In the genomic region with DNA sequence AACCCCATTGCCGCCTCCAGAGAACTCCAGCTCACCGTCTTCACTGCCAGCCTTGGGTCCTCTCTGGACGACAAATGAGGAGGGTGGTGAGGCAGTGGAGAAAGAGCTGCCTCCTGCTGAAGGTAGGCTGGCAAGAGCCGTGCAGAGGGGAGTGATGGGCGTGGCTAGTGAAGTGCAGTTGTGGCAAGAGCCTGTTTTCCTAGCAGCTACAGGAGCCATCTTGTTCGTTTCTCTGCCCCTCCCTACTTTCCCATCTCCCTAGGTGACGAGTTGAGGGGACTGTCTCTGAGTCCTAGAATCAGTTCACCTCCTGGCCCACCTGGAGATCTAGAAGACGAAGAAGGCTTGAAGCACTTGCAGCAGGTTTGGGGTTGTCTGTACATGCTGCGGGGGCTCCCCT, we compare ENCODE assay signal across 32 mouse cellular contexts. TPM values are rescaled to one million over a fixed set of nuclear protein-coding genes. Genes with fewer than 3 reads are reported as not detected.
DNase-seq lines count a peak whose midpoint lies in the region; ATAC-seq and TF ChIP-seq lines count a peak whose summit lies in the region.
"Had no signal": no experiment of that assay in that cellular context is flagged by ENCODE, and none has a peak within 500 bp of the region (broad histone marks: within the 10 kb centered on the region; RNA-seq: fewer than 3 reads in every experiment).

No protein-coding gene starts in this region.

- no peak for DNase-seq in hindbrain, embryonic 10.5 days (ENCODE audit: low spot score)
- peak; percentile 47 for DNase-seq in lung, postnatal 36 days
- no peak for DNase-seq in lung, postnatal 14 days
- DNase-seq in stomach, postnatal 0 days (ENCODE audit: low spot score) = peak; percentile 16
- DNase-seq in left cerebral cortex, postnatal 25 days (ENCODE audit: low spot score in 2 of 2) = no peak
- DNase-seq: adrenal gland, postnatal 10 days; adrenal gland, postnatal 36 days; B cell, adult 2 months; cerebellum, adult 18-20 months; cerebellum, adult 9-11 months; cerebellum, postnatal 25 days; gastrocnemius, postnatal 25 days had no signal

- TF ChIP-seq EP300 in stomach, postnatal 0 days (optimal IDR thresholded peaks at IDR 0.05) = no peak

- WGBS in hindbrain, embryonic 10.5 days = 79% methylated on average over 9 of the region's 9 CpGs
- 83% methylated on average over 9 of the region's 9 CpGs for WGBS in hindbrain, embryonic 16.5 days
- WGBS in stomach, postnatal 0 days = 72% methylated on average over 9 of the region's 9 CpGs

- no peak overlapping the region; the same call in 1 of the 2 replicates for H3K9ac ChIP-seq in hindbrain, embryonic 16.5 days (ENCODE audit: low read depth, low read length)
- no peak overlapping the region for H3K9ac ChIP-seq in stomach, postnatal 0 days (ENCODE audit: low read length)
- H3K9ac ChIP-seq: embryonic facial prominence, embryonic 12.5 days; embryonic facial prominence, embryonic 15.5 days; hindbrain, embryonic 13.5 days had no signal

- peaks cover 99% of the 10 kb centered on the region for H3K36me3 ChIP-seq in hindbrain, embryonic 10.5 days
- H3K36me3 ChIP-seq in hindbrain, embryonic 16.5 days (ENCODE audit: control insufficient read depth, insufficient read depth, low read length) = peaks cover 63% of the 10 kb centered on the region
- H3K36me3 ChIP-seq in stomach, postnatal 0 days (ENCODE audit: control insufficient read depth, insufficient read depth, low read length) = peaks cover 57% of the 10 kb centered on the region

- intact Hi-C loops in left cerebral cortex, postnatal 25 days (cut with DNase I) = no loop called here

- H3K4me2 ChIP-seq in hindbrain, embryonic 16.5 days (ENCODE audit: low read length) = no peak overlapping the region
- no peak overlapping the region for H3K4me2 ChIP-seq in stomach, postnatal 0 days (replicated peaks; ENCODE audit: low read depth)
- H3K4me2 ChIP-seq: embryonic facial prominence, embryonic 12.5 days; embryonic facial prominence, embryonic 15.5 days; heart, embryonic 11.5 days; hindbrain, embryonic 13.5 days had no signal

- 0 out of 2 replicates have a peak overlapping the region, but pooled peaks have one; percentile 1 for H3K27ac ChIP-seq in hindbrain, embryonic 10.5 days
- no peak overlapping the region for H3K27ac ChIP-seq in hindbrain, embryonic 16.5 days (ENCODE audit: low read depth, low read length)
- no peak overlapping the region for H3K27ac ChIP-seq in stomach, postnatal 0 days (replicated peaks)
- H3K27ac ChIP-seq: embryonic facial prominence, embryonic 12.5 days; embryonic facial prominence, embryonic 15.5 days; hindbrain, embryonic 13.5 days; hindbrain, postnatal 0 days had no signal

- no peak overlapping the region for H3K4me3 ChIP-seq in hindbrain, embryonic 10.5 days
- H3K4me3 ChIP-seq in hindbrain, embryonic 16.5 days (ENCODE audit: low read length) = no peak overlapping the region
- no peak overlapping the region for H3K4me3 ChIP-seq in stomach, postnatal 0 days (ENCODE audit: low read depth, low read length)
- H3K4me3 ChIP-seq: embryonic facial prominence, embryonic 12.5 days; embryonic facial prominence, embryonic 15.5 days; hindbrain, embryonic 13.5 days had no signal

- H3K9me3 ChIP-seq in hindbrain, embryonic 10.5 days = no peaks in the 10 kb centered on the region
- no peaks in the 10 kb centered on the region for H3K9me3 ChIP-seq in hindbrain, embryonic 16.5 days (ENCODE audit: control insufficient read depth, low read length)
- H3K9me3 ChIP-seq in stomach, postnatal 0 days (ENCODE audit: control insufficient read depth, low read length) = no peaks in the 10 kb centered on the region
- H3K9me3 ChIP-seq: embryonic facial prominence, embryonic 12.5 days; embryonic facial prominence, embryonic 15.5 days; hindbrain, embryonic 13.5 days had no signal

- no peak for TF ChIP-seq CTCF in stomach, postnatal 0 days (IDR thresholded peaks at IDR 0.05; ENCODE audit: low read depth)

- no peaks in the 10 kb centered on the region for H3K27me3 ChIP-seq in hindbrain, embryonic 10.5 days (ENCODE audit: insufficient read depth, poor library complexity, severe bottlenecking)
- H3K27me3 ChIP-seq in hindbrain, embryonic 16.5 days (replicated peaks; ENCODE audit: control insufficient read depth, insufficient read depth, low read length) = no peaks in the 10 kb centered on the region
- no peaks in the 10 kb centered on the region for H3K27me3 ChIP-seq in stomach, postnatal 0 days (ENCODE audit: control insufficient read depth, insufficient read depth, low read length)
- H3K27me3 ChIP-seq: CH12.LX; embryonic facial prominence, embryonic 12.5 days; embryonic facial prominence, embryonic 15.5 days; hindbrain, embryonic 13.5 days had no signal

- peaks cover 24% of the 10 kb centered on the region for H3K4me1 ChIP-seq in hindbrain, embryonic 10.5 days (replicated peaks)
- peaks cover 5% of the 10 kb centered on the region for H3K4me1 ChIP-seq in hindbrain, embryonic 16.5 days (ENCODE audit: control insufficient read depth, insufficient read depth, low read depth, low read length)
- H3K4me1 ChIP-seq in stomach, postnatal 0 days (replicated peaks; ENCODE audit: control insufficient read depth, insufficient read depth) = no peaks in the 10 kb centered on the region
- H3K4me1 ChIP-seq: embryonic facial prominence, embryonic 12.5 days had no signal

- no peak for ATAC-seq in hindbrain, embryonic 16.5 days
- ATAC-seq in stomach, postnatal 0 days (ENCODE audit: low FRiP score, low TSS enrichment) = no peak
- ATAC-seq: forebrain, embryonic 14.5 days; hindbrain, postnatal 0 days; inflammation-experienced regulatory T-cells, adult 6 months; intestine, embryonic 16.5 days had no signal

RNA-seq across cellular contexts. Expression of gene Gigyf1, which starts 3.5 kb away (rescaled TPM):
- polyA plus RNA-seq in hindbrain, embryonic 10.5 days (2016; fragmentation: Nextera tagmentation; extraction: Ambion mirVana) = 14.7 and 14.9 TPM in 2 replicates
- polyA plus RNA-seq in hindbrain, embryonic 16.5 days (2015; fragmentation: Nextera tagmentation; extraction: Ambion mirVana) = 11.8 and 16.3 TPM in 2 replicates
- polyA plus RNA-seq in stomach, postnatal 0 days (2015; fragmentation: Nextera tagmentation; extraction: Ambion mirVana) = 5.2 and 6.0 TPM in 2 replicates
- total RNA-seq in left cerebral cortex, postnatal 25 days (2021) = 10 to 100 TPM; 39.9 to 48.6 TPM

RNA-seq across cellular contexts. Expression of gene Epo, which starts 11.2 kb away (rescaled TPM):
- polyA plus RNA-seq in hindbrain, embryonic 10.5 days (2016; fragmentation: Nextera tagmentation; extraction: Ambion mirVana) = 1.3 and 4.5 TPM in 2 replicates
- not detected in 2 replicates for polyA plus RNA-seq in hindbrain, embryonic 16.5 days (2015; fragmentation: Nextera tagmentation; extraction: Ambion mirVana)
- polyA plus RNA-seq in stomach, postnatal 0 days (2015; fragmentation: Nextera tagmentation; extraction: Ambion mirVana) = not detected in 2 replicates
- not detected for total RNA-seq in left cerebral cortex, postnatal 25 days (2021)
- total RNA-seq: adrenal gland, adult 18-20 months; adrenal gland, postnatal 10 days; adrenal gland, postnatal 36 days; CH12.LX; common myeloid progenitor, adult 5-6 weeks; gastrocnemius, adult 8-10 months; gastrocnemius, postnatal 25 days; heart, adult 8-10 months; heart, postnatal 25 days; hematopoietic stem cell, adult 5-6 weeks; hindbrain, postnatal 0 days; MEL had no signal
- polyA plus RNA-seq: embryonic facial prominence, embryonic 15.5 days; forebrain, embryonic 14.5 days; gonadal fat pad, adult 2 months; heart, embryonic 11.5 days; heart, embryonic 14.5 days; heart, postnatal 0 days; hindbrain, embryonic 13.5 days; hindbrain, postnatal 0 days; inflammation-experienced regulatory T-cells, adult 6 months had no signal

RNA-seq across cellular contexts. Expression of gene Gnb2, which starts 11.4 kb away (rescaled TPM):
- 387 and 460 TPM in 2 replicates for polyA plus RNA-seq in hindbrain, embryonic 10.5 days (2016; fragmentation: Nextera tagmentation; extraction: Ambion mirVana)
- polyA plus RNA-seq in hindbrain, embryonic 16.5 days (2015; fragmentation: Nextera tagmentation; extraction: Ambion mirVana) = 519 and 521 TPM in 2 replicates
- polyA plus RNA-seq in stomach, postnatal 0 days (2015; fragmentation: Nextera tagmentation; extraction: Ambion mirVana) = 345 and 374 TPM in 2 replicates
- 100 to 1,000 TPM; 662 to 684 TPM for total RNA-seq in left cerebral cortex, postnatal 25 days (2021)

RNA-seq across cellular contexts. Expression of gene Pop7, which starts 19.5 kb away (rescaled TPM):
- 56.1 and 70.9 TPM in 2 replicates for polyA plus RNA-seq in hindbrain, embryonic 10.5 days (2016; fragmentation: Nextera tagmentation; extraction: Ambion mirVana)
- 79.3 and 87.0 TPM in 2 replicates for polyA plus RNA-seq in hindbrain, embryonic 16.5 days (2015; fragmentation: Nextera tagmentation; extraction: Ambion mirVana)
- polyA plus RNA-seq in stomach, postnatal 0 days (2015; fragmentation: Nextera tagmentation; extraction: Ambion mirVana) = 37.9 and 39.9 TPM in 2 replicates
- total RNA-seq in left cerebral cortex, postnatal 25 days (2021) = 10 to 100 TPM; 30.2 to 37.0 TPM

RNA-seq across cellular contexts. Expression of gene Actl6b, which starts 31.5 kb away (rescaled TPM):
- polyA plus RNA-seq in hindbrain, embryonic 10.5 days (2016; fragmentation: Nextera tagmentation; extraction: Ambion mirVana) = 10.3 and 47.6 TPM in 2 replicates
- 268 and 271 TPM in 2 replicates for polyA plus RNA-seq in hindbrain, embryonic 16.5 days (2015; fragmentation: Nextera tagmentation; extraction: Ambion mirVana)
- polyA plus RNA-seq in stomach, postnatal 0 days (2015; fragmentation: Nextera tagmentation; extraction: Ambion mirVana) = 2.3 and 2.7 TPM in 2 replicates
- 100 to 1,000 TPM; 109 to 118 TPM for total RNA-seq in left cerebral cortex, postnatal 25 days (2021)
- total RNA-seq: CH12.LX; common myeloid progenitor, adult 5-6 weeks; gastrocnemius, adult 8-10 months; gastrocnemius, postnatal 25 days; heart, adult 8-10 months; heart, postnatal 25 days; hematopoietic stem cell, adult 5-6 weeks had no signal
- polyA plus RNA-seq: heart, postnatal 0 days; inflammation-experienced regulatory T-cells, adult 6 months had no signal

Comparison
In these comparisons a context has a peak if more than half of its experiments do, and no peak if none do; other contexts are left out.
1. DNase-seq: peak in lung, postnatal 36 days (single experiment) and stomach, postnatal 0 days (single experiment); none in hindbrain, embryonic 10.5 days (single experiment), lung, postnatal 14 days (single experiment) and left cerebral cortex, postnatal 25 days (0 of 2).